Mouse (Mus musculus) liver, postnatal 0 days (tissue): ENCODE measurements around the gene Nceh1.

Experiments used
- CTCF ChIP-seq: sonication (generic); IDR thresholded peaks from 2 replicates; pipeline ENCODE4 v1.5.1; 2016; ENCODE audit warnings: antibody characterized with exemption, low read depth
- EP300 ChIP-seq: IDR thresholded peaks from 2 replicates; pipeline ENCODE4 v1.6.1; 2016; ENCODE audit warnings: antibody characterized with exemption, low read depth, mild to moderate bottlenecking

- TF ChIP-seq EP300, result no peak
- TF ChIP-seq CTCF, result no peak
Measured at GRCm38 (mm10) chr3:27196529-27196928, 13.8 kb downstream of the Nceh1 start.
